Comparison of ENCODE assay signal across 19 mouse cellular contexts in the genomic region with DNA sequence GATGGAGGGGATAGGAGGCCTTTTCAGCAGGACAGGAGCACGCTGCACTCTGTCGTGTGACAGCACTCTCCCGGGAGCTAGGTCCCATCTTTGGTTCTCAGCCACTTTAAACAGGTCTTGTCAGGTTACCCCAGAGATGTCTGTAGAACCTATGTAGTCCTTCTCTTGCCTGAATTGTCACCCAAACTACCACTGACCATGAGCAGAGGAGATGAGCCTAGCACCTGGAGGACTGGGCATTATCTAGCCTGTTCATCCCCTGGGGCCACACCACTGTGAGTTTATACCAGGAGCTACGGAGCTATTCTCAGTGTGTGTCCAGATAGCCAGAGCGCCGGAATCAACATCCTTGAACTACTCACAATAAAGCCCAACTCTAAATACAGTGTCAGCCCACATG. TPM values are rescaled to one million over a fixed set of nuclear protein-coding genes. Genes with fewer than 3 reads are reported as not detected.
A peak's percentile ranks its signal among the peaks of the same experiment; 100 is the strongest.
DNase-seq lines count a peak whose midpoint lies in the region; ATAC-seq lines count a peak whose summit lies in the region.
"Had no signal": no experiment of that assay in that cellular context is flagged by ENCODE, and none has a peak within 500 bp of the region (broad histone marks: within the 10 kb centered on the region; RNA-seq: fewer than 3 reads in every experiment).

No protein-coding gene starts in this region.

- H3K27ac ChIP-seq in midbrain, embryonic 13.5 days: peak overlapping the region; percentile 100
- H3K27ac ChIP-seq in midbrain, embryonic 10.5 days (replicated peaks): no peak overlapping the region
- peak overlapping the region; percentile 98 for H3K27ac ChIP-seq in hindbrain, embryonic 15.5 days (replicated peaks)
- H3K27ac ChIP-seq in neural tube, embryonic 14.5 days (ENCODE audit: low read depth, low read length): peak overlapping the region; percentile 99
- H3K27ac ChIP-seq: intestine, embryonic 15.5 days; stomach, embryonic 15.5 days had no signal

- no peak overlapping the region for H3K9ac ChIP-seq in midbrain, embryonic 13.5 days (replicated peaks)
- H3K9ac ChIP-seq in hindbrain, embryonic 15.5 days: no peak overlapping the region
- H3K9ac ChIP-seq in neural tube, embryonic 14.5 days (replicated peaks; ENCODE audit: low read depth, low read length): no peak overlapping the region
- H3K9ac ChIP-seq: intestine, embryonic 15.5 days; stomach, embryonic 15.5 days had no signal

- H3K4me3 ChIP-seq in midbrain, embryonic 13.5 days (replicated peaks): no peak overlapping the region
- no peak overlapping the region for H3K4me3 ChIP-seq in midbrain, embryonic 10.5 days
- H3K4me3 ChIP-seq in hindbrain, embryonic 15.5 days: no peak overlapping the region
- no peak overlapping the region for H3K4me3 ChIP-seq in neural tube, embryonic 14.5 days (ENCODE audit: low read depth, low read length)
- H3K4me3 ChIP-seq: intestine, embryonic 15.5 days; stomach, embryonic 15.5 days had no signal

- peak; percentile 29 to 39 for DNase-seq in cerebellum, postnatal 25 days
- no peak for DNase-seq in cerebellum, adult 8-10 months
- no peak for DNase-seq in midbrain, embryonic 10.5 days (ENCODE audit: low spot score)
- no peak for DNase-seq in yolk sac, embryonic 10.5 days (ENCODE audit: low spot score)
- no peak for DNase-seq in testis, postnatal 14 days (ENCODE audit: low spot score)
- DNase-seq: gastrocnemius, postnatal 10 days; heart, postnatal 14 days; liver; lung, adult 18-20 months; lung, postnatal 36 days; thymus, postnatal 25 days had no signal

- peaks cover 10% of the 10 kb centered on the region for H3K36me3 ChIP-seq in midbrain, embryonic 13.5 days
- H3K36me3 ChIP-seq in midbrain, embryonic 10.5 days: peaks cover 13% of the 10 kb centered on the region
- no peaks in the 10 kb centered on the region; the same call in 1 of the 2 replicates for H3K36me3 ChIP-seq in hindbrain, embryonic 15.5 days
- H3K36me3 ChIP-seq in neural tube, embryonic 14.5 days (ENCODE audit: control insufficient read depth, insufficient read depth, low read length): 0 out of 2 replicates have a peak, but pooled peaks cover 4% of the 10 kb centered on the region
- H3K36me3 ChIP-seq: intestine, embryonic 15.5 days; stomach, embryonic 15.5 days had no signal

- 71% methylated on average over 6 of the region's 6 CpGs for WGBS in midbrain, embryonic 13.5 days
- 81% methylated on average over 6 of the region's 6 CpGs for WGBS in midbrain, embryonic 10.5 days
- WGBS in hindbrain, embryonic 15.5 days: 57% methylated on average over 6 of the region's 6 CpGs
- WGBS in neural tube, embryonic 14.5 days: 65% methylated on average over 6 of the region's 6 CpGs

- H3K4me2 ChIP-seq in midbrain, embryonic 13.5 days (replicated peaks): no peak overlapping the region
- H3K4me2 ChIP-seq in hindbrain, embryonic 15.5 days: no peak overlapping the region
- H3K4me2 ChIP-seq in neural tube, embryonic 14.5 days (ENCODE audit: low read depth, low read length): no peak overlapping the region
- H3K4me2 ChIP-seq: intestine, embryonic 15.5 days; stomach, embryonic 15.5 days had no signal

- no peaks in the 10 kb centered on the region for H3K9me3 ChIP-seq in midbrain, embryonic 13.5 days
- H3K9me3 ChIP-seq in midbrain, embryonic 10.5 days (replicated peaks): no peaks in the 10 kb centered on the region
- H3K9me3 ChIP-seq in hindbrain, embryonic 15.5 days: no peaks in the 10 kb centered on the region
- no peaks in the 10 kb centered on the region for H3K9me3 ChIP-seq in neural tube, embryonic 14.5 days (ENCODE audit: control insufficient read depth, low read length)
- H3K9me3 ChIP-seq: intestine, embryonic 15.5 days; stomach, embryonic 15.5 days had no signal

- H3K27me3 ChIP-seq in midbrain, embryonic 13.5 days: no peaks in the 10 kb centered on the region
- peaks cover 21% of the 10 kb centered on the region for H3K27me3 ChIP-seq in midbrain, embryonic 10.5 days (ENCODE audit: low read depth, poor library complexity, severe bottlenecking)
- H3K27me3 ChIP-seq in hindbrain, embryonic 15.5 days: no peaks in the 10 kb centered on the region
- no peaks in the 10 kb centered on the region for H3K27me3 ChIP-seq in neural tube, embryonic 14.5 days (ENCODE audit: control insufficient read depth, insufficient read depth, low read length)

- peaks cover 39% of the 10 kb centered on the region for H3K4me1 ChIP-seq in midbrain, embryonic 13.5 days (replicated peaks)
- H3K4me1 ChIP-seq in midbrain, embryonic 10.5 days: peaks cover 41% of the 10 kb centered on the region
- H3K4me1 ChIP-seq in hindbrain, embryonic 15.5 days (replicated peaks): peaks cover 44% of the 10 kb centered on the region
- H3K4me1 ChIP-seq in neural tube, embryonic 14.5 days (ENCODE audit: control insufficient read depth, insufficient read depth, low read length): peaks cover 35% of the 10 kb centered on the region

- ATAC-seq in midbrain, embryonic 13.5 days: no peak
- ATAC-seq in hindbrain, embryonic 15.5 days (ENCODE audit: low FRiP score, low read depth): no peak
- no peak for ATAC-seq in neural tube, embryonic 14.5 days (ENCODE audit: low read depth)
- ATAC-seq: intestine, embryonic 15.5 days; Patski had no signal

RNA-seq across cellular contexts. Expression of a gene that starts 22.9 kb away (rescaled TPM):
- polyA plus RNA-seq in midbrain, embryonic 13.5 days (2015; fragmentation: Nextera tagmentation; extraction: Ambion mirVana): 37.7 and 47.2 TPM in 2 replicates
- polyA plus RNA-seq in midbrain, embryonic 10.5 days (2016; fragmentation: Nextera tagmentation; extraction: Ambion mirVana): 51.9 and 61.4 TPM in 2 replicates
- polyA plus RNA-seq in hindbrain, embryonic 15.5 days (2015; fragmentation: Nextera tagmentation; extraction: Ambion mirVana): 50.1 and 54.9 TPM in 2 replicates
- polyA plus RNA-seq in neural tube, embryonic 14.5 days (2014; fragmentation: Nextera tagmentation; extraction: Ambion mirVana): 49.2 and 61.0 TPM in 2 replicates

RNA-seq across cellular contexts. Expression of a gene that starts 31.0 kb away (rescaled TPM):
- 0.27 and 0.55 TPM in 2 replicates for polyA plus RNA-seq in midbrain, embryonic 13.5 days (2015; fragmentation: Nextera tagmentation; extraction: Ambion mirVana)
- polyA plus RNA-seq in midbrain, embryonic 10.5 days (2016; fragmentation: Nextera tagmentation; extraction: Ambion mirVana): 0.48 and 0.56 TPM in 2 replicates
- 0.18 and 0.31 TPM in 2 replicates for polyA plus RNA-seq in hindbrain, embryonic 15.5 days (2015; fragmentation: Nextera tagmentation; extraction: Ambion mirVana)
- 0.15 and 0.31 TPM in 2 replicates for polyA plus RNA-seq in neural tube, embryonic 14.5 days (2014; fragmentation: Nextera tagmentation; extraction: Ambion mirVana)
- polyA plus RNA-seq: embryonic facial prominence, embryonic 14.5 days; intestine, embryonic 15.5 days; kidney, embryonic 16.5 days; Patski had no signal

RNA-seq across cellular contexts. Expression of a gene that starts 56.6 kb away (rescaled TPM):
- polyA plus RNA-seq in midbrain, embryonic 13.5 days (2015; fragmentation: Nextera tagmentation; extraction: Ambion mirVana): 94.0 and 101 TPM in 2 replicates
- 43.7 and 59.7 TPM in 2 replicates for polyA plus RNA-seq in midbrain, embryonic 10.5 days (2016; fragmentation: Nextera tagmentation; extraction: Ambion mirVana)
- 95.5 and 106 TPM in 2 replicates for polyA plus RNA-seq in hindbrain, embryonic 15.5 days (2015; fragmentation: Nextera tagmentation; extraction: Ambion mirVana)
- polyA plus RNA-seq in neural tube, embryonic 14.5 days (2014; fragmentation: Nextera tagmentation; extraction: Ambion mirVana): 86.5 and 97.0 TPM in 2 replicates

Comparison
In these comparisons a context has a peak if more than half of its experiments do, and no peak if none do; other contexts are left out.
1. DNase-seq: peak in cerebellum, postnatal 25 days (2 of 2); none in cerebellum, adult 8-10 months (single experiment), midbrain, embryonic 10.5 days (single experiment), yolk sac, embryonic 10.5 days (single experiment) and testis, postnatal 14 days (single experiment).